Mouse (Mus musculus) large intestine, adult 2 months (tissue): Measurements from ENCODE around the gene Prkra. TPM values are rescaled to one million over a fixed set of nuclear protein-coding genes. Genes with fewer than 3 reads are reported as not detected.

Experiments
- DNase-seq: peaks from one replicate; pipeline ENCODE4 v3.0.0-alpha.2; 2012; ENCODE audit warnings: low read depth, low spot score
- WGBS: fragments of 180-500 bp; shearing (Covaris S2); methylation state at CpG from one replicate; pipeline ENCODE4 v1.1.7; 2018; 5-methylcytosine and 5-hydroxymethylcytosine counted together
- polyA plus RNA-seq: library from polyadenylated mRNA; depleted of rRNA; stranded (reverse); fragments of >200 nt; gene quantifications from 2 replicates; pipeline ENCODE4 v1.2.3, GENCODE M21; 2012; rRNA removed

Gene Prkra
- polyA plus RNA-seq, 1 experiment, result 18.3 TPM

- no peak for DNase-seq
- WGBS, result 67% methylated on average over 3 of the region's 3 CpGs
These were observed 55.4 kb downstream of the Prkra start for GRCm38 (mm10) chr2:76592401-76592924.

- no peak for DNase-seq
- WGBS, result 92% methylated on average over 7 of the region's 7 CpGs
These were observed 57.6 kb downstream of the Prkra start for GRCm38 (mm10) chr2:76590221-76590620.

GRCm38 (mm10) chr2:76586906-76587305, 60.9 kb downstream of the Prkra start:
- WGBS, result 77% methylated on average over 10 of the region's 10 CpGs
- no peak for DNase-seq

DNA sequence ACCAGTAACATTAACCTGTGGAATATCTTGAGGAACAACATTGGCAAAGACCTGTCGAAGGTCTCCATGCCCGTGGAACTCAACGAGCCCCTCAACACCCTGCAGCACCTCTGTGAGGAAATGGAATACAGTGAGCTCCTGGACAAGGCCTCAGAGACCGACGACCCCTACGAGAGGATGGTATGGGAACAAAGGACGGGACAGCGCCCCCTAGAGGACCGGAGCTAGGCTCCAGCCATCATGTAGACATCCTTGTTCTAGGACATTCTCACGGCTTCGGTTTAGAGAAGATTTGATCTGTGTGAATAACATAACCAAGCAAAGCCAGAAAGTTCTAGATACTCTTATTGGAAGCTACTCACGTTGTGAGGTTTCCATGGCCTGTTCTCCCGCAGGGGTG, 62.7 kb downstream of the Prkra start:
- DNase-seq, result no peak
- WGBS, result 91% methylated on average over 13 of the region's 13 CpGs

Other genes starting within 250 kb of the Prkra start
- 10.4 and 18.4 TPM in 2 replicates for gene Osbpl6, start 241.5 kb downstream of the Prkra start, polyA plus RNA-seq
- not detected in 2 replicates for gene Pjvk, start 461 bp upstream of the Prkra start, polyA plus RNA-seq
- 1.5 and 1.8 TPM in 2 replicates for gene Fkbp7, start 25.1 kb upstream of the Prkra start, polyA plus RNA-seq
- 11.1 and 13.9 TPM in 2 replicates for gene Plekha3, start 27.3 kb upstream of the Prkra start, polyA plus RNA-seq